Mouse (Mus musculus): Measurements from ENCODE around the gene Klrb1b. TPM values are rescaled to one million over a fixed set of nuclear protein-coding genes. Genes with fewer than 3 reads are reported as not detected.
"Not testable (repeated sequence)": the region's sequence is repeated elsewhere in the genome, so short reads cannot be mapped to it uniquely, and the experiment has no call there.

Klrb1b gene
- total and polyA plus RNA-seq, 2 experiments from 2014 or later = not detected

DNA sequence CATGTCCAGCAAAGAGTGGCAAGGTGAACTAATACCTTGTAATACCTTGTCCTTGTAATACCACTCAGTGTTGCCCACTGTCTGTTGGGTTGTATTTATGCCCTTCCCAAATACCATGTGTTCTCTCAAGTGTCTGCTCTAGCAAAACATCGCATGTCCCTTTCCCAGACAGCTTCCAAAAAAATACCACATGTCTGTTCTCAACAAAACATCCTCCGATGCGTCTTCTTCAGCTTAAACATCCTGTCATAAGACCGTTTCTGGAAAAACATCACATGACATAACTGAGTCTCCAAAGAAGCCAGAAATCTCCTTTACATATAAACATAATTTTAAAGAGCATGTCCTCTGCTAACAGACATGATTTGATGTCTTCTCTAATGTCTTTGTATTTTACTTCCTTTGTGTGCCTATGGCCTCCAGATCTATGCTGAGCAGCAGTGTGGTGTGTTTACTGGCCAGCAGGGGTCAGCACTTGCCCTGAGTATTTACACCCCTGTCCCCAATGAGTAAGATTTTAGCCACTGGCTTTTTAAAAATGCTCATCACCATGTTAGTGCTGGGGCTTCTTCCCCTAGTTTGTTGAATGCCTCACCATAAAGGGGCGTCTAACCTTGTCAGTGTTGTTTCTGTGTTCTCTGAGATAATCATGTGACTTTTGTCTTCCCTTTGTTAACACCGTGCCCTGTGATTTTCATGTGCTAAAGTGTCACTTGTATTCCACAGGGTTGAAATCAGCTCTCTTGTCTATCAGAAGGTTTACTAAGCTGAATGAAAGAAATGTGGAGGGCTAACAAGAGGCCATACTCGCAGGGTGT lies 21.1 kb downstream of the Klrb1b start:
- DNase-seq (ENCODE audit: low spot score) = peak; percentile 70
- not testable (repeated sequence) for H3K9me3 ChIP-seq (ENCODE audit: low read length); H3K4me2 ChIP-seq (ENCODE audit: low read depth, low read length, poor library complexity, severe bottlenecking); H3K4me3 ChIP-seq (ENCODE audit: low read depth, low read length); H3K4me1 ChIP-seq (ENCODE audit: insufficient read depth, low read length); ATAC-seq (ENCODE audit: low FRiP score); H3K27ac ChIP-seq (ENCODE audit: low read depth, low read length); H3K27me3 ChIP-seq (ENCODE audit: insufficient read depth, low read length); H3K36me3 ChIP-seq (ENCODE audit: insufficient read depth, low read length); H3K9ac ChIP-seq (replicated peaks; ENCODE audit: low read length, poor library complexity, severe bottlenecking)
- WGBS = 56% methylated on average over 7 of the region's 7 CpGs
- TF ChIP-seq CTCF (IDR thresholded peaks at IDR 0.05) = peak; percentile 75

DNA sequence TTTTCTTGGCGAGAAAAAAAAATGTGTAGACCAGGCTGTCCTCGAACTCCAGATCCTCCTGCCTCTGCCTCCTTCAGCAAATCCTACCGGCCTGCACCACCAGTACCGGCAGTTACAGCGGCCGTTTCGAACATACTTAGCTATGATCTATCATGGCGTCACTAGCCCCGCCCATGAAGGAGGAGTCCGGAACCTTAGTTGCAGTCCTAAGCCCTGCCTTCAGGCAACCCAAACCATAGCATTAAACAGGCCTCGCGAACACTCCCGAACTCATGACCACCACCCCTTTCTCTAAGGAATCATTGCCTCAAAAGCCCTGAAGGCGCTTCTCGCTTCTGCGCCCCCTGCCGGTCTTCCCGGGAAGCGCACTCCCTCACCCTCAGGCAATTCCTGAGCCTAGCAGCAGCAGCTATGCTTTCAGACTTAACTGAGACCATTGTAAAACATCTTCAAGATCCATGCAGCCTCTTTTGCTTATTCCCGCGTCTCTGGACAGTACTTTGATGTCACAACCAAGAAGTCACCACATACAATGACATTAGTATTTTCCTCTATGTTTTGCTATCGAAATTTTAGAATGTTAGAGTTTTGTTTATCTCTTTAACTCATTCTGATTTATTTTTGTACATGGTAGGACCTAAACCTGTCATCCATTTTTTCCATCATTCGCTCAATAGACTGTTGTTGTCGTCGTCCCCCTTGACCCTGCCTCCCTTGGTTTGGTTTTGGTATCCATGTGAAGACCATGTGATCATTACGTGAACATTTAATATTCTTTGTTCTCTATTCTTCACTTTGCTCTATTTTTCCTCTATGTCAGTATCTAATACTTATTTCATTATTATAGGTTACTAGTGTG lies 22.9 kb downstream of the Klrb1b start:
- ATAC-seq (ENCODE audit: low FRiP score) = peak; percentile 89
- no peaks in the 10 kb centered on the region for H3K36me3 ChIP-seq (ENCODE audit: insufficient read depth, low read length)
- peak; percentile 99 for TF ChIP-seq CTCF (IDR thresholded peaks at IDR 0.05)

DNA sequence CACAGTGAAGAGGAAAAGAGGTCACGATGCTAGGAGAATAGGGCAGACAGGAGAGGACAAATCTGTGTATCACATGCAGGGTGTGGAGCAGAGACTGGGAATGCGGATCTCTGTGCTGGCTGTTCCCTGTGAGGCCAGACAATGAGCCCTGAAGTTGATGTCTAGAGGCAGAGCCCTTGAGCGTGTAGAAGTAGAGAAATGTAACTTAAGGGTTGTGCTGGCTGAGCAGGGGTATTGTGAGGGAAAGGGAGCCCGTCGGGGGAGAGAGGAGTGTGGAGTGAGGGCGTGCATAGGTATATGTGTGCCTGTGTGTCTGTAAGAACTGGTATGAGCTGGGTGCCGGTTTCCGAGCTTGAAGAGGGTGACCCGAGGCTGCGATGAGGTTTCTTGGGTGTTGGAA lies 23.6 kb downstream of the Klrb1b start:
- H3K27me3 ChIP-seq (ENCODE audit: insufficient read depth, low read length) = no peaks in the 10 kb centered on the region
- no peak for TF ChIP-seq CTCF (IDR thresholded peaks at IDR 0.05)
- WGBS = 11% methylated on average over 10 of the region's 10 CpGs
- peak overlapping the region; percentile 85 for H3K27ac ChIP-seq (ENCODE audit: low read depth, low read length)
- ATAC-seq (ENCODE audit: low FRiP score) (peak; percentile 36), DNase-seq (ENCODE audit: low spot score) (no peak)
- no peaks in the 10 kb centered on the region for H3K36me3 ChIP-seq (ENCODE audit: insufficient read depth, low read length)
- peak overlapping the region; percentile 34 for H3K9ac ChIP-seq (replicated peaks; ENCODE audit: low read length, poor library complexity, severe bottlenecking)
- H3K9me3 ChIP-seq (ENCODE audit: low read length) = no peaks in the 10 kb centered on the region
- H3K4me1 ChIP-seq (ENCODE audit: insufficient read depth, low read length) = 0 out of 2 replicates have a peak, but pooled peaks cover under 1% of the 10 kb centered on the region
- peak overlapping the region; percentile 40 for H3K4me3 ChIP-seq (ENCODE audit: low read depth, low read length)
- peak overlapping the region; percentile 55 for H3K4me2 ChIP-seq (ENCODE audit: low read depth, low read length, poor library complexity, severe bottlenecking)

More for the DNA sequence above, 22.9 kb downstream of the Klrb1b start:
- 4% methylated on average over 26 of the region's 26 CpGs for WGBS
- H3K4me2 ChIP-seq (ENCODE audit: low read depth, low read length, poor library complexity, severe bottlenecking) = peak overlapping the region; percentile 55
- no peaks in the 10 kb centered on the region for H3K27me3 ChIP-seq (ENCODE audit: insufficient read depth, low read length)
- H3K9me3 ChIP-seq (ENCODE audit: low read length) = no peaks in the 10 kb centered on the region
- peak overlapping the region; percentile 85 for H3K27ac ChIP-seq (ENCODE audit: low read depth, low read length)
- DNase-seq (ENCODE audit: low spot score) = peak; percentile 99
- H3K9ac ChIP-seq (replicated peaks; ENCODE audit: low read length, poor library complexity, severe bottlenecking) = no peak overlapping the region
- H3K4me1 ChIP-seq (ENCODE audit: insufficient read depth, low read length) = no peaks in the 10 kb centered on the region
- peak overlapping the region; percentile 40 for H3K4me3 ChIP-seq (ENCODE audit: low read depth, low read length)

GRCm38 (mm10) chr6:128800696-128801095 lies 25.4 kb downstream of the Klrb1b start:
- not testable (repeated sequence) for H3K9me3 ChIP-seq (ENCODE audit: low read length); H3K9ac ChIP-seq (replicated peaks; ENCODE audit: low read length, poor library complexity, severe bottlenecking); H3K36me3 ChIP-seq (ENCODE audit: insufficient read depth, low read length); H3K27me3 ChIP-seq (ENCODE audit: insufficient read depth, low read length); ATAC-seq (ENCODE audit: low FRiP score); H3K4me1 ChIP-seq (ENCODE audit: insufficient read depth, low read length); DNase-seq (ENCODE audit: low spot score); H3K4me3 ChIP-seq (ENCODE audit: low read depth, low read length)
- Histone ChIP-seq H3K4me2 (ENCODE audit: low read depth, low read length, poor library complexity, severe bottlenecking) (peak overlapping the region; percentile 18; the same call in 1 of the 2 replicates), H3K27ac (ENCODE audit: low read depth, low read length) (peak overlapping the region; percentile 38; the same call in 1 of the 2 replicates)
- WGBS = 82% methylated on average over 5 of the region's 5 CpGs

DNA sequence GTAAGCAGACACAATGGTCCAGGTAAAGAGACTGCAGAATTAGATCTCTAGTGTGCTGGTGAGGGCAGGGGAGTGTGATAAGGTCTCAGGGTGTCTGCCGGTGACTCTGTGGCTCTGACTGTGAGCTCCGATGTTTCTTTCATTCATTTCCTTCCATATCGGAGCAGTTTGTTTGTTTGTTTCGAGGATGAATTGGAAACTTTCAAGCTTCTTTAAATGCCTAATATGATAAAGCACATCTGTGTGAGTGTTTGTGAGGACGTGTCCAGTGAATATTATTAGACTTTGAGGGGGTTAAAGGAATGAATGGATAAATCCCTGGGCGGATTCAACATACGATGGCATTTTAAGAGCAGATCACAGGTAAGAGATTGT lies 26.2 kb downstream of the Klrb1b start:
- Histone ChIP-seq H3K36me3 (ENCODE audit: insufficient read depth, low read length) (no peaks in the 10 kb centered on the region), H3K9me3 (ENCODE audit: low read length) (no peaks in the 10 kb centered on the region), H3K4me3 (ENCODE audit: low read depth, low read length) (peak overlapping the region; percentile 52), H3K4me1 (ENCODE audit: insufficient read depth, low read length) (0 out of 2 replicates have a peak, but pooled peaks cover 2% of the 10 kb centered on the region), H3K4me2 (ENCODE audit: low read depth, low read length, poor library complexity, severe bottlenecking) (peak overlapping the region; percentile 44), H3K27ac (ENCODE audit: low read depth, low read length) (peak overlapping the region; percentile 89), H3K27me3 (ENCODE audit: insufficient read depth, low read length) (no peaks in the 10 kb centered on the region), H3K9ac (replicated peaks; ENCODE audit: low read length, poor library complexity, severe bottlenecking) (peak overlapping the region; percentile 64)
- no peak for ATAC-seq (ENCODE audit: low FRiP score)
- peak; percentile 32; the same call in 1 of the 2 replicates for TF ChIP-seq CTCF (IDR thresholded peaks at IDR 0.05)
- peak; percentile 10 for DNase-seq (ENCODE audit: low spot score)
- WGBS = 9% methylated on average over 7 of the region's 7 CpGs
